Mouse (Mus musculus) gastrocnemius, adult 2 months (tissue): ENCODE results near the gene Idh3g. TPM values are rescaled to one million over a fixed set of nuclear protein-coding genes. Genes with fewer than 3 reads are reported as not detected.
"Not testable (repeated sequence)": the region's sequence is repeated elsewhere in the genome, so short reads cannot be mapped to it uniquely, and the experiment has no call there.

ENCODE experiments used
- DNase-seq: peaks from one replicate; pipeline ENCODE4 v3.0.0; 2022
- H3K27ac ChIP-seq: fragments of 200-600 bp; 2 replicates; pipeline ENCODE4 v1.8.1; 2022; ENCODE audit warnings: mild to moderate bottlenecking
- H3K4me3 ChIP-seq: fragments of 200-600 bp; 2 replicates; pipeline ENCODE4 v1.8.1; 2022; ENCODE audit warnings: mild to moderate bottlenecking, moderate library complexity
- CTCF ChIP-seq: fragments of 200-600 bp; IDR thresholded peaks from 2 replicates; pipeline ENCODE4 v1.8.1; 2022; ENCODE audit warnings: antibody characterized with exemption, mild to moderate bottlenecking, moderate library complexity
- intact Hi-C: fragments of 180-260 bp; cut with DNase I; formaldehyde crosslinking; loops from one replicate; pipeline ENCODE4 v1.15.1; 2025
- total RNA-seq, 2 experiments: library from RNA; stranded (reverse); gene quantifications; 2 replicates each; pipeline ENCODE4 v1.2.3; 2021

Gene Idh3g
- total RNA-seq, 2 experiments from 2014 or later: 384 to 433 TPM

- no peak overlapping the region for H3K27ac ChIP-seq
- no peak for DNase-seq
- TF ChIP-seq CTCF: no peak
- H3K4me3 ChIP-seq: no peak overlapping the region
- intact Hi-C loops: no loop called here
These were observed 41.8 kb downstream of the Idh3g start for GRCm38 (mm10) chrX:73744774-73745481.

GRCm38 (mm10) chrX:73739841-73740240, 46.9 kb downstream of the Idh3g start:
- H3K4me3 ChIP-seq, intact Hi-C loops, H3K27ac ChIP-seq, DNase-seq: not testable (repeated sequence)

GRCm38 (mm10) chrX:73739151-73739550, 47.5 kb downstream of the Idh3g start:
- H3K27ac ChIP-seq: no peak overlapping the region
- intact Hi-C loops: no loop called here
- no peak for TF ChIP-seq CTCF

GRCm38 (mm10) chrX:73738155-73738554, 48.5 kb downstream of the Idh3g start:
- intact Hi-C loops: no loop called here
- Histone ChIP-seq H3K27ac (no peak overlapping the region), H3K4me3 (no peak overlapping the region)
- peak; percentile 21; the same call in 1 of the 2 replicates for TF ChIP-seq CTCF
- peak; percentile 26 for DNase-seq

More at GRCm38 (mm10) chrX:73739151-73739550, 47.5 kb downstream of the Idh3g start:
- DNase-seq: no peak
- H3K4me3 ChIP-seq: no peak overlapping the region

- Histone ChIP-seq H3K4me3 (no peak overlapping the region), H3K27ac (no peak overlapping the region)
- no peak for DNase-seq
- intact Hi-C loops: no loop called here
- no peak for TF ChIP-seq CTCF
These were observed 55.8 kb downstream of the Idh3g start for GRCm38 (mm10) chrX:73730908-73731307.

Other genes with a start within 250 kb of the Idh3g start
- not detected for gene Dusp9, start 147.5 kb downstream of the Idh3g start, total RNA-seq
- 10 to 100 TPM in 1 of 2 experiments, 1 to 10 TPM in 1; 8.1 to 10.6 TPM for gene Pnck, start 126.8 kb downstream of the Idh3g start, total RNA-seq
- 100 to 1,000 TPM; 125 to 154 TPM for gene Slc6a8, start 113.7 kb downstream of the Idh3g start, total RNA-seq
- gene Bcap31, start 70.7 kb downstream of the Idh3g start, total RNA-seq: 10 to 100 TPM; 48.5 to 55.8 TPM
- 10 to 100 TPM; 20.1 to 24.2 TPM for gene Abcd1, start 70.3 kb downstream of the Idh3g start, total RNA-seq
- under 1 TPM; 0.54 to 0.75 TPM for gene Plxnb3, start 29.8 kb downstream of the Idh3g start, total RNA-seq
- gene Srpk3, start 12.5 kb downstream of the Idh3g start, total RNA-seq: 10 to 100 TPM; 34.6 to 41.2 TPM
- 10 to 100 TPM; 77.3 to 79.0 TPM for gene Ssr4, start 131 bp upstream of the Idh3g start, total RNA-seq
- 1 to 10 TPM in 1 of 2 experiments, under 1 TPM in 1; 0.56 to 1.3 TPM for gene Pdzd4, start 38.1 kb upstream of the Idh3g start, total RNA-seq
- not detected for gene Avpr2, start 105.2 kb upstream of the Idh3g start, total RNA-seq
- gene L1cam, start 109.2 kb upstream of the Idh3g start, total RNA-seq: 1 to 10 TPM; 2.3 to 3.2 TPM
- under 1 TPM; 0.59 to 0.89 TPM for gene Arhgap4, start 135.0 kb upstream of the Idh3g start, total RNA-seq
- 10 to 100 TPM; 51.2 to 63.4 TPM for gene Naa10, start 135.0 kb upstream of the Idh3g start, total RNA-seq
- 1 to 10 TPM; 1.4 to 1.7 TPM for gene Renbp, start 144.0 kb upstream of the Idh3g start, total RNA-seq
- gene Hcfc1, start 179.5 kb upstream of the Idh3g start, total RNA-seq: 10 to 100 TPM; 35.5 to 36.0 TPM
- gene Irak1, start 237.0 kb upstream of the Idh3g start, total RNA-seq: 10 to 100 TPM; 35.1 to 40.5 TPM